Mouse (Mus musculus): ENCODE data around the gene Dnajc9.

Gene Dnajc9

DNA sequence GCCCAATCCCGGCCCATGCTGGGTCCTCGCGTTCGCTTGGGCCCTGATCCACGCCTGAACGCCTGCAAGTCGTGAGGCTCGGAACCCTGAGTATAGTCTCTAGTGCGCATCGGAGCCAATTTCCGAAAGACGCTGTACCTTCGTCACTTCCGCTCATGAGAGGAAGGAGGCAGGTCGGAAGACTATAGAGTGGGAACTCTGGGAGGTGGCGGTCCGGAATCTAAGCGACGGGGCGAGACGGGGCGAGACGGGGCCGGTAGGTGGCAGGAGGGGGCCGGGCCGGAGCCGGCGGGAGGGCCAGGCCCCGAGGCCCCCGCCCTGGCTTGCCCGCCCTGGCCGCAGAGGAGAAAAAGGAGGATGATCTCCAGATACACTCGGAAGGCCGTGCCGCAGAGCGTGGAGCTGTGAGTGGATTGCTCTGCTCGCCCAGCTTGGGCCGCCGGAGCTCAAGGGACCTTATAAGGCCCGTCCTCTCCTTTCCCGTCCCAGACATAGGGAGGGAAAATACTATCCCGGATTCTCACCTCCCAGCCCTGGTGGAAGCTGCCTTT, 40.6 kb downstream of the Dnajc9 start, which contains the start of the genes Ecd and Fam149b:
Gene Ecd, minus strand, starts transcription at position 131 of the 551 bp plus-strand sequence.
Gene Fam149b, plus strand, starts transcription at position 172 of the 551 bp plus-strand sequence.
- peak; percentile 91 for DNase-seq

DNA sequence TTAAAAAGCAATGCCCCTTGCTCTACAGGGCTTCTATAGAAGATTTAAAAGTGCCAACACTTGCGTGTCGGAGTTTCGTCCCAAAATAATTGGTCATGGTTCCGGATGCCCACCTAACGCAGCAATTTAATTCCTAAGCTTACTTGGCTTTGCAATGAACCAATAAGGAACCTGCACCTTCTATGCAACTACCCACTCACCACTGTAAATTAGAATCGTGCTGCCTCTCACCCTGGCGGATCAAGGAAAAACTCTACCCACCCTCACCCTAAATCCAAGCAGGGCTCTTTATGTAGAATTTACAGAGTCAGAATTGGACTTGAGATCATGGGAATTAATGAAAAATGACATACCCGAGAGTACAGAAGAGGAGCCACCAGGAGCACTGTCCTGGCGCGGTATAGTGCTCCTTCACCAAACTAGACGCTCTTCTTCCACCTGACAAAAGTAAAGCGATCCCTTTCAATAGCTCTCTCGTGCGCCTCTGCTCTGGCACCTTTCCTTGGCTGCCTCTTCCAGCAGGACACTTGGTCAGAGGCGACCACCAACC, 41.2 kb downstream of the Dnajc9 start:
- no peak for DNase-seq

DNA sequence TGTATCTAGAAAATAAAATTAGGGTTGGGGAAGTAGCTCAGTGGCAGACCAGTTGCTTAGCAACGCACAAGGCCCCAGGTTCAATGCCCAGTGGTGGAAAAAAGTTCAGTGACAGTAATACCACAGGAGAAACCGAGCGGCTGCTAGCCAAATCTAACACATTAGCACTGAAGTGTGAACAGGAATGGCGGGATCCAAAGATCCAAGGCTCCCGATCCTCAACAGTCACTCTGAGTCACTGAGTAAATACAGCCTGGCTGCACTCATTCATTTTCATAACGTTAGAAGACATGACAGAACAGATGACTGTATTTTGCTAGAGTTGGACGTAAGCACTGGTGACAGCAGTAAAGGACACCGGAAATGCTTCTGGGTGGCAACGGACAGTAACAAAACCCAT, 42.8 kb downstream of the Dnajc9 start:
- DNase-seq: no peak

DNA sequence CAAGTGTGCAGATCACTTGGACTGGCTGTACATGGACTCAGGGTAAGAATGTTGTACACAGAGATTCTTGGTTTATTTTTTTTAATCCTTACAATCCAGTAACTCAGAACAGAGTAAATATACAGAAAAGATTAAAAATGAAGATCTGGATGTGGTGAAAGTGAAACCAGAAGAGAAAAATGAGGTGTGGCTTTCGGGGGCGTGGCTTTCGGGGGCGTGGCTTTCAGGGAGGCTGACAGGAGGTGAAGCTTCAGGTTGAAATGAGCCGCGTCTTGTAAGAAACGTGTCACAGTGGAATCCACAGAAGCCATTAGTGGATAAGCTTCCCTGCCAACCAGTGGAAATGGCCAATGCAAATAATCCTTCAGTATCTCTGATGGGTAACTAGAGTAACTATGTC, 47.8 kb downstream of the Dnajc9 start:
- no peak for DNase-seq

DNA sequence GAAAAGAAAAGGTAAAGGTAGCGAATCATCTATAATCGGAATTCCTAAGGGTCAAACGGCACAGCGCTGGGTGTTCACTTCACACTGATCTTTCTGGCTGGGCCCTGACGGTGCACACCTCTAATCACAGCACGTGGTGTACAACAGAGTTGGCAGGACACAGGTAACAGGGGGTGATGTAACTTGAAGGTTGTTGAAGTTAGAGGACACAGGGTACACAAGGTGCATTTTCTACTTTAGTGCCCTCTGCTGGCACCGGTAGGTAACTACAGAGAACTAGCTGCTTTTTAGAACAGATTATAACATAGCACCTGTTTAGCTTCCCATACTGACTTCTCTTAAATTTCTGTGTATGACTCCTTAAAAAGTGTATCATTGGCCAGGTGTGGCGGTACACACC, 48.6 kb downstream of the Dnajc9 start:
- DNase-seq: no peak

DNA sequence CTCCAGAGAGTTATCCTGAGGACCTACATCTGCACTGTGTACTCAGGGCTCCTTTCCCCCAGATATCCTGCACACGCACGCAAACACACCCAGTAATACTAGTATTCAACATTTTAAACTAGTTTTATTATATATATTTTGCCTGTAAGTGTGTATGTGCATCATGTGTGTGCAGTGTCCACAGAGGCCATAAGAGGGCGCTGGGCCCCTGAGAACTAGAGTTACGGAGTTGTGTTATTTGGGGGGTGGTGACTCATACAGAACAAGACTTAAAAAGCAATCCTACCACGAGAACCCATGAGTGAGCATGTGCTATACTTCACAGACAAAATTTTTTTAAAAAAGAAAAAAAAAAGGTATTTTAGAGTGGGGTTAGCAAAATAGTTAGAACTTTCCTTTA, 49.3 kb downstream of the Dnajc9 start:
- no peak for DNase-seq
